Mouse (Mus musculus) C2C12 (cell line): Measurements from ENCODE around the gene Dock10.

Experiments used
- CTCF ChIP-seq: IDR thresholded peaks from one replicate; pipeline ENCODE4 v1.5.1; 2011; ENCODE audit not compliant: control insufficient read depth, insufficient read depth, insufficient read length
- MAX ChIP-seq: IDR thresholded peaks from one replicate; pipeline ENCODE4 v1.6.1; 2011; ENCODE audit warnings: mild to moderate bottlenecking, control low read depth
- USF1 ChIP-seq: IDR thresholded peaks from one replicate; pipeline ENCODE4 v1.6.1; 2011; ENCODE audit warnings: low read depth, mild to moderate bottlenecking, control low read depth, moderate library complexity

DNA sequence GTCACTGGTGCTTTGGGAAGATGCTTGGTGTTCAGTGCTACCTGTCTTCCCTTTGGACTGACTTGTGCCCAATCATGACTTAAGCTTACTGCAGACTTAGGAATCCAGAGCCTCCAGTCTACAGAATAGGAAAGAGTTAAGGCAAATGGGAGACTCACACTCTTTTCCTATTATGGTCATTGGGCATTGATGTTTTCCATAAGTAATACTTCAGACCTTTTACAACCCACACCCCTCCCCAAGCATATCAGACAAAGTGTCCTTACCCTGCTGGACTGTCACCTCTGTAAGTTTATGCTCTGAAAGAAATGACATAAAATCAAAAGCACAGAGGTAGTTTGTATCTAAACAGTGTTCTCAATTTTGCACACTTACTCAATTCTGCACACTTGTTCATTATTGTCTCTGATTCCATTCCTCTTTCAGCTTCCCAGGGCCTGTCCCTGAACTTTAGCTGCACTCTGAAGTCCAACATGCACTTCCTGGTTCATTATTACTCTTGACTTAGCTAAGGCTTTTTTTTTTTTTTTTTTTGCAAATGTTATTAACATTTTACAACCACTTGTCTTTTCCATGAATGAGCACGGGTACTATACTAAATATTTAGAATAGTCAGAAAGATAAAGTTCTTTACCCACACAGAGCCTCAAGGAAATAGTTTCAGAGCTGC lies 82.2 kb downstream of the Dock10 start:
- TF ChIP-seq CTCF (no peak), USF1 (no peak), MAX (no peak)
